Mouse (Mus musculus) inflammation-experienced regulatory T-cells, adult 16 weeks (primary cell): Measurements from ENCODE around the gene Olfr1153. TPM values are rescaled to one million over a fixed set of nuclear protein-coding genes. Genes with fewer than 3 reads are reported as not detected.

Experiments used
- polyA plus RNA-seq: library from polyadenylated mRNA; unstranded; fragments of 100-300 nt; shearing (Covaris generic); gene quantifications from one replicate; pipeline ENCODE4 v1.2.1, GENCODE M21; 2017

Olfr1153 gene
- polyA plus RNA-seq: not detected

DNA sequence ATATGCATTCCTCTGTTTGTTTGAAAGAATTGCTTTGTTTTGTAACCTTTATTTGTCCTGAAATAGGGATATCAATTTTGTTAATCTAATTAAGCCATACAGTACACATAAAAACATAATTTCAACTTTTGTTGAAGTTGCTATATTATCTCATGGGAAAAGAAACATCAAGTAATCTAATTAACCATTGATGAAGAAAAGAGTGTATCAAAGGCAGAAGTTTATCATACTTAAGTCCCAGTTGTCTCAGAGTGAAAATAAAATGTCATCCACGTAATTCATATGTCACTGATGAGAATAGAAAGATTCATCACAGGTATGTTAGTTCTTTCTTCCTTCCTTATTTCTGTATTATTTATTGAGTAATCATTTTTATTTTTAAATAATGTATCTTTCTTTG, at the start of gene Olfr1153:
Gene Olfr1153 (plus strand): TSS at position 301 of the 400 bp plus-strand sequence.

DNA sequence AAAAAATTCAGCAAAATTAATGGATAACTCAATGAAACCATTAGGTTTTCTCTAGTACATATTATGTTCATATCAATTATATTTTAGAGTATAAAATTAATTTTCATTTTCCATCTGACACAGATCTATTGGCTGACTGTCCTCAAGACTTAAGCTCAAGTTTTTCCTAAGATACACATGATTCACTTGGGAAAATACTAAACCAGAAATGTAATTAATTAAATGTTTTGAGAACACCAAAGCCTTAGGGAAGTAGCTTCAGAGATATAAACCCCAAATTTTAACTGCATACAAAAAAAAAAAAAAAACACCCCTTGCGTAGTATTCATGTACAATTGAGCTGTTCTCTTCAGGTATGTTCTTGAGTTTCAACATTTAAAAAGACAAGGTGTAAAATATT, 39.2 kb upstream of the Olfr1153 start, which contains the start of gene Olfr1151:
Gene Olfr1151 (plus strand): TSS at position 301 of the 400 bp plus-strand sequence.

GRCm38 (mm10) chr2:87866192-87866591, 28.6 kb upstream of the Olfr1153 start, which contains the start of gene Olfr1152:
Gene Olfr1152, plus strand, starts transcription at chr2:87866492.

DNA sequence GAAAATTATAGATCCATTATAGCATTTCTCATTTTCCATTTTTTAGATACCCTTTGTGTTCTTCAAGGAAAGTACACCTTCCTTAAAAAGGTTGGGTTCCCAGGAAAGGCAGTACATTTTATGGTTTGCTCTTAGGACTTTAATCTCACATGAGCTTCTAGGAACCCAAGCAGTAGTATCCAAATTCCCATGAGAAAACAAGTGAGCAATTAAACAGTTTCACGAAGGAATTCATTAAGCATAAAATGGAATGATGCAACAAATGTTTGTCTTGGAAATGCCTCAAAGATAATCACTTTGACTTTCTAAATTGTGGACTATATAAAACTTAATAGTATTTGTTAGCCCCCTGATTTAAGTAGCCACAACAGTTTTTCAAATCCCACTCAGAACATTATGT, 10.3 kb downstream of the Olfr1153 start, which contains the start of gene Olfr1154:
Gene Olfr1154 (minus strand): TSS at position 101 of the 400 bp plus-strand sequence.

DNA sequence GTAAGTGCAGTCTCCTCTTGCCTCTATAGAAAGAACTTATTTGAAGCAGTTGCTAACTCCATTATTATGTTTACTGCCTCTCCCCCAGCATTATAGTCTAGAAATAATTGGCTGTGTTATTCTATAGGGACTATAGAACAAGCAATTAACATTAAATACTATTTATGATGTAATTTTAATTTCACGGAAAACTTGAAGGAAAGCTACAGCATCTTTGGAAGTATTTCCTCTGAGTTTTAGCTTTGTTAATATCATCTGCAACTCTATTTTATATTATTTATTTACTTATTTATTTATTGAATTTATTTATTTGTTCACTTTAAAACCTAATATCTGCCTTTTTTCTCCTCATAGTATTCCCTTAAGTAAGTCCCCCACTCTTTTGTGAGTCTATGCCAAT, 50.3 kb downstream of the Olfr1153 start, which contains the start of gene Olfr1155:
Gene Olfr1155 (minus strand): TSS at position 101 of the 400 bp plus-strand sequence.

Other genes with a start within 250 kb of the Olfr1153 start
- gene Olfr1133, start 247.6 kb upstream of the Olfr1153 start, polyA plus RNA-seq: not detected
- not detected for gene Olfr1134, start 236.5 kb upstream of the Olfr1153 start, polyA plus RNA-seq
- not detected for gene Olfr1135, start 221.3 kb upstream of the Olfr1153 start, polyA plus RNA-seq
- not detected for gene Olfr1136, start 201.0 kb upstream of the Olfr1153 start, polyA plus RNA-seq
- not detected for gene Olfr1137, start 181.8 kb upstream of the Olfr1153 start, polyA plus RNA-seq
- gene Olfr1138, start 155.0 kb upstream of the Olfr1153 start, polyA plus RNA-seq: not detected
- not detected for gene Olfr1140, start 151.2 kb upstream of the Olfr1153 start, polyA plus RNA-seq
- not detected for gene Olfr1141, start 141.0 kb upstream of the Olfr1153 start, polyA plus RNA-seq
- gene Olfr152, start 115.5 kb upstream of the Olfr1153 start, polyA plus RNA-seq: not detected
- gene Olfr1143, start 94.4 kb upstream of the Olfr1153 start, polyA plus RNA-seq: not detected
- gene Olfr1145, start 85.1 kb upstream of the Olfr1153 start, polyA plus RNA-seq: not detected
- gene Olfr1148, start 64.4 kb upstream of the Olfr1153 start, polyA plus RNA-seq: not detected
- not detected for gene Olfr1150-ps1, start 51.0 kb upstream of the Olfr1153 start, polyA plus RNA-seq
- gene Olfr1151, start 39.1 kb upstream of the Olfr1153 start, polyA plus RNA-seq: not detected
- not detected for gene Olfr1152, start 28.5 kb upstream of the Olfr1153 start, polyA plus RNA-seq
- not detected for gene Olfr1154, start 10.2 kb downstream of the Olfr1153 start, polyA plus RNA-seq
- gene Olfr1155, start 50.2 kb downstream of the Olfr1153 start, polyA plus RNA-seq: not detected
- 0.09 TPM for gene Olfr1156, start 58.1 kb downstream of the Olfr1153 start, polyA plus RNA-seq
- 0.06 TPM for gene Olfr1157, start 73.3 kb downstream of the Olfr1153 start, polyA plus RNA-seq
- not detected for gene Olfr74, start 79.7 kb downstream of the Olfr1153 start, polyA plus RNA-seq
- not detected for gene Olfr1158, start 95.2 kb downstream of the Olfr1153 start, polyA plus RNA-seq
- gene Olfr1160, start 113.3 kb downstream of the Olfr1153 start, polyA plus RNA-seq: not detected
- gene Olfr1161, start 127.8 kb downstream of the Olfr1153 start, polyA plus RNA-seq: not detected
- not detected for gene Olfr73, start 142.7 kb downstream of the Olfr1153 start, polyA plus RNA-seq
- gene Olfr1162, start 156.2 kb downstream of the Olfr1153 start, polyA plus RNA-seq: not detected
- gene Olfr1163, start 176.9 kb downstream of the Olfr1153 start, polyA plus RNA-seq: not detected
- gene Olfr1164, start 199.0 kb downstream of the Olfr1153 start, polyA plus RNA-seq: not detected
- gene Olfr1166, start 233.3 kb downstream of the Olfr1153 start, polyA plus RNA-seq: not detected